Mouse (Mus musculus): ENCODE results near the gene 1700025G04Rik. TPM values are rescaled to one million over a fixed set of nuclear protein-coding genes. Genes with fewer than 3 reads are reported as not detected.

The 1700025G04Rik gene
- polyA plus RNA-seq, 1 experiment from 2014 or later: 14.1 TPM

DNA sequence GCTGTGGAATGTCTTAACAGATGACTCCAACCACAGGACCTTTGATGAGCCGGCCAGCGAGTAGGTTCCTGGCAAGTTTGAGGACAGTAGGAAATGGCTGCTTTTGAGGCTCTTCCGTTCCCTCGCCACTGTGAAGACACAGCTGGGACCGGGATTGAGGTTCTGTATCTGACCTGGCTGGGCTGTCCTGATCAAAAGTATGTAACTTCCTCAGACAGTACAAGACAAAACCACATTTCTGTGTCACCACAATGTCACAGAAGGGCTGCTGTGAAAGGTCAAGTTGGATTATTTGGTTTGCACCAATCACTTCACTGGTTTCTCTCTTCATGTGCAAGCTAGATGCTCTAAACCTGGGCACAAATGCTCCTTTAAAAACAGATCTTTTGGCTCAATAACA, 195.9 kb downstream of the 1700025G04Rik start:
- Histone ChIP-seq H3K4me2 (replicated peaks; ENCODE audit: low read depth, low read length) (no peak overlapping the region), H3K4me1 (ENCODE audit: insufficient read depth, low read depth, low read length) (peaks cover 10% of the 10 kb centered on the region; the same call in 1 of the 2 replicates), H3K4me3 (ENCODE audit: low read depth, low read length) (no peak overlapping the region), H3K36me3 (ENCODE audit: insufficient read depth, low read length) (no peaks in the 10 kb centered on the region), H3K27ac (ENCODE audit: low read length) (no peak overlapping the region), H3K27me3 (replicated peaks; ENCODE audit: insufficient read depth, low read length) (no peaks in the 10 kb centered on the region), H3K9ac (replicated peaks; ENCODE audit: low read depth) (no peak overlapping the region), H3K9me3 (ENCODE audit: low read length) (no peaks in the 10 kb centered on the region)
- DNase-seq (ENCODE audit: low spot score) (no peak), ATAC-seq (no peak)
- WGBS: 56% methylated on average over 5 of the region's 5 CpGs
- no peak for TF ChIP-seq CTCF (IDR thresholded peaks at IDR 0.05)
- TF ChIP-seq EP300 (IDR thresholded peaks at IDR 0.05): no peak

DNA sequence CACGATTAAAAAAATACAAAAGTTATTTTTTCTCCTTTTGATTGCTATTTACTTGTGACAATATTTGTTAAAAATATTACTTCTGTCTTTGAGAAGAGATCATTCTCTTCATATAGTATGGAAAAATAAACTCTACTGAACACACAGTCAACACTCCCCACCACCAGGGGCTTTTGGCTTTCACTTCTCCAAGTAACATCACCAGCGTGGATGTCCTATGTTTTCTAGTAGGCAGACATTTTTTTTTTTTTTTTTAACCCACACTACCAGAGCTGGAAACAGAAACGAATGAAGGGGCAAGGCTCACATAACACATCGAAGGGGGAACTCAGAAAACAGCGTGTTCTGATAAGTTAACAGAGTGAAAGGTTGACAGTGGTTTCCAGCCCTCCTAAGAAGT, 197.9 kb downstream of the 1700025G04Rik start:
- no peaks in the 10 kb centered on the region for H3K36me3 ChIP-seq (ENCODE audit: insufficient read depth, low read length)
- H3K4me2 ChIP-seq (replicated peaks; ENCODE audit: low read depth, low read length): no peak overlapping the region
- H3K9ac ChIP-seq (replicated peaks; ENCODE audit: low read depth): no peak overlapping the region
- DNase-seq (ENCODE audit: low spot score) (peak; percentile 33), ATAC-seq (no peak)
- no peaks in the 10 kb centered on the region for H3K9me3 ChIP-seq (ENCODE audit: low read length)
- H3K4me3 ChIP-seq (ENCODE audit: low read depth, low read length): no peak overlapping the region
- 0 out of 2 replicates have a peak overlapping the region, but pooled peaks have one; percentile 38 for H3K27ac ChIP-seq (ENCODE audit: low read length)
- H3K27me3 ChIP-seq (replicated peaks; ENCODE audit: insufficient read depth, low read length): no peaks in the 10 kb centered on the region
- 65% methylated on average over 5 of the region's 5 CpGs for WGBS
- TF ChIP-seq EP300 (IDR thresholded peaks at IDR 0.05) (no peak), CTCF (IDR thresholded peaks at IDR 0.05) (0 out of 2 replicates have a peak, but pooled peaks have one; percentile 13)
- H3K4me1 ChIP-seq (ENCODE audit: insufficient read depth, low read depth, low read length): peaks cover 10% of the 10 kb centered on the region; the same call in 1 of the 2 replicates

DNA sequence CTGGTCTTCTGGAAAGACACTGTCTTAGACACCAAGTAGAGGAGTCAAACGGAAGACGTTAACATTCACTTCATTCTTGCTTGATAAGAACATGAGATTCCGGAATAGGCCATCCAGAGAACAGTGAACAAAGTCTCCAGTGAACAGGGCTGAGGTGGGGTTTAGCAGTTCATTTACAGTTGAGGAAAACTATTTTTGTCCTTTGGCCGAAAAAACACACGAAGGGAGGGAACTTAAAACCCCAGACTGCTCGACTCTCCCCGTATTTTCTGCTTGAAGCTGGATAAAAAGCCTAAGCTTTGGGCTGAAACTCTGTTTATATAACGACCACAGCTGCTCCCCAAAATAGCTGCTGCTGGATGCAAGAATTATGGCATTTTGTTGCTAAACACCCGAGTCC, 198.7 kb downstream of the 1700025G04Rik start:
- peaks cover 10% of the 10 kb centered on the region; the same call in 1 of the 2 replicates for H3K4me1 ChIP-seq (ENCODE audit: insufficient read depth, low read depth, low read length)
- no peak overlapping the region for H3K4me3 ChIP-seq (ENCODE audit: low read depth, low read length)
- ATAC-seq (peak; percentile 52), DNase-seq (ENCODE audit: low spot score) (peak; percentile 78)
- no peaks in the 10 kb centered on the region for H3K36me3 ChIP-seq (ENCODE audit: insufficient read depth, low read length)
- peak overlapping the region; percentile 65 for H3K27ac ChIP-seq (ENCODE audit: low read length)
- no peak overlapping the region for H3K9ac ChIP-seq (replicated peaks; ENCODE audit: low read depth)
- TF ChIP-seq CTCF (IDR thresholded peaks at IDR 0.05) (no peak), EP300 (IDR thresholded peaks at IDR 0.05) (peak; percentile 38)
- 55% methylated on average over 9 of the region's 9 CpGs for WGBS
- H3K4me2 ChIP-seq (replicated peaks; ENCODE audit: low read depth, low read length): no peak overlapping the region
- no peaks in the 10 kb centered on the region for H3K9me3 ChIP-seq (ENCODE audit: low read length)
- H3K27me3 ChIP-seq (replicated peaks; ENCODE audit: insufficient read depth, low read length): no peaks in the 10 kb centered on the region

DNA sequence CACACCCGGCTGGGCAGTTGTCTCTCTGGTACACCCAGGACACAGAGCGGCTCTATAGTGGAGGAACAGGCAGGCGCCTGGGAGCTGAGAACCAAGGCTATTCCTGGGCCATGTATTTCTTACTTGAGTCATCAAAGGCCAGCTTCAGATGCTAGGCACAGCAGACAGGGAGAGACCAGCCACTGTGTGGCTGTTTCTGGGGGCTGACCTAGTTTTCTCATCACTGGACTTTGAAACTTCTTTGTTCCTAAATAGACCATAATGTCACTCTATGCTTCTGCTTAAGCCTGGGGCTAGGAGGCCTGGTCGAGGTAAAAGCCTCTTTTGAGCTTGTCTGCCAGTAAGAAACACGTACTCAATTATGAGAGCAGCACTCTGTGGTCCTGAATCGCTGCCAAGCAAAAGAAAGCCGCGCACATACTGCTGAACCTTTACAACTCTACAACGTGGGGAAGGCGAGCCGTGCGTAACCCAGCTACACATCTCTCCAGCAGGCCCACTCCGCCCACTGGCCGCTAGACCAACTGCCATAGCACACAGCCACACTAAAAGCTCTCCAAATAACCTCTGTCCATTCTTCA, 199.8 kb downstream of the 1700025G04Rik start:
- DNase-seq (ENCODE audit: low spot score) (peak; percentile 82), ATAC-seq (peak; percentile 69)
- H3K27ac ChIP-seq (ENCODE audit: low read length): peak overlapping the region; percentile 65
- peak; percentile 31; the same call in 1 of the 2 replicates for TF ChIP-seq CTCF (IDR thresholded peaks at IDR 0.05)
- TF ChIP-seq EP300 (IDR thresholded peaks at IDR 0.05): no peak
- no peaks in the 10 kb centered on the region for H3K9me3 ChIP-seq (ENCODE audit: low read length)
- WGBS: 32% methylated on average over 14 of the region's 14 CpGs
- H3K4me1 ChIP-seq (ENCODE audit: insufficient read depth, low read depth, low read length): peaks cover 10% of the 10 kb centered on the region; the same call in 1 of the 2 replicates
- H3K27me3 ChIP-seq (replicated peaks; ENCODE audit: insufficient read depth, low read length): no peaks in the 10 kb centered on the region
- H3K36me3 ChIP-seq (ENCODE audit: insufficient read depth, low read length): no peaks in the 10 kb centered on the region
- no peak overlapping the region for H3K9ac ChIP-seq (replicated peaks; ENCODE audit: low read depth)
- no peak overlapping the region for H3K4me3 ChIP-seq (ENCODE audit: low read depth, low read length)
- no peak overlapping the region for H3K4me2 ChIP-seq (replicated peaks; ENCODE audit: low read depth, low read length)

DNA sequence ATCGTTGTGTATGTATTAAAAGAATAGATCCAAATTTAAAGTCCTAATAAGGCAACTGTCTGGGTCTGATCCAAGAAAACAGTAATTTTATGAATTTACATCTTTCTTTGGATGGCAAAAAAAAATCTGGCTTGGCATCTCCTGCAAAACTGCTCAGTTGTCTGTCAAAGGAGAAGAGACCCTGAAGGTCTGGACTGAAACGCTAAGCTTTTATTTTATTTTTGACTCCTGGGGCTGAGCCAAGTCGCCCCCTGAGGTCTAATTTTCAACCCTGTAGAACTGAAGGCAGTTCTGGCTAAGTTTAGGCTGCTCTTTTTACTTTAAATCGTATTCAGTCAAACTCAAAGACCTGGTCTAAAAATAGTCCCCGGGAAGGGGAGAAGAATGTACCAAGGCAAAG, 202.3 kb downstream of the 1700025G04Rik start:
- 50% methylated on average over 5 of the region's 5 CpGs for WGBS
- H3K4me1 ChIP-seq (ENCODE audit: insufficient read depth, low read depth, low read length): peaks cover 10% of the 10 kb centered on the region; the same call in 1 of the 2 replicates

DNA sequence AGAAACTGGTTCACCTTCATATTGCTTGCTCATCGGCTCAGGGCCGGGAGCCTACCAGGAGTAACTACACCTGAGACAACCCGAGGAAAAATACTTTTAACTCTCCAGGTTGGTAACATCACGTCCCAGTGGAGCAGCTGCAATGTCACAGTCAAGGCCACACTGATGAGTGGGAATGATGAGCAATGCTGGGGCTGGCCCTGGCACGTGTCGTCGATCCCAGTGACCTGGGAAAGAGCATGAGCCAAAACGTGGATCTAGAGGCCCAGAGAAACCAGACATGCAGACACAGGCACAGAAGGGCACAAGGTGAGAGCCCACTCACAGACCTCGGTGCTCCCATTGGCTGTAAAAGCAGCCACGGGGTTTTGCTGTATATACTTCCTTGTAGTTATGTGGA, 202.8 kb downstream of the 1700025G04Rik start:
- 56% methylated on average over 10 of the region's 10 CpGs for WGBS
- TF ChIP-seq EP300 (IDR thresholded peaks at IDR 0.05) (no peak), CTCF (IDR thresholded peaks at IDR 0.05) (no peak)
- Histone ChIP-seq H3K4me1 (ENCODE audit: insufficient read depth, low read depth, low read length) (peaks cover 10% of the 10 kb centered on the region; the same call in 1 of the 2 replicates), H3K27me3 (replicated peaks; ENCODE audit: insufficient read depth, low read length) (no peaks in the 10 kb centered on the region), H3K9me3 (ENCODE audit: low read length) (no peaks in the 10 kb centered on the region), H3K9ac (replicated peaks; ENCODE audit: low read depth) (no peak overlapping the region), H3K27ac (ENCODE audit: low read length) (no peak overlapping the region), H3K4me3 (ENCODE audit: low read depth, low read length) (no peak overlapping the region), H3K36me3 (ENCODE audit: insufficient read depth, low read length) (no peaks in the 10 kb centered on the region), H3K4me2 (replicated peaks; ENCODE audit: low read depth, low read length) (no peak overlapping the region)
- DNase-seq (ENCODE audit: low spot score) (no peak), ATAC-seq (no peak)

More for the DNA sequence above, 202.3 kb downstream of the 1700025G04Rik start:
- H3K27me3 ChIP-seq (replicated peaks; ENCODE audit: insufficient read depth, low read length): no peaks in the 10 kb centered on the region
- no peaks in the 10 kb centered on the region for H3K36me3 ChIP-seq (ENCODE audit: insufficient read depth, low read length)
- no peaks in the 10 kb centered on the region for H3K9me3 ChIP-seq (ENCODE audit: low read length)
- H3K4me3 ChIP-seq (ENCODE audit: low read depth, low read length): no peak overlapping the region
- ATAC-seq (no peak), DNase-seq (ENCODE audit: low spot score) (no peak)
- no peak overlapping the region for H3K4me2 ChIP-seq (replicated peaks; ENCODE audit: low read depth, low read length)
- no peak overlapping the region for H3K9ac ChIP-seq (replicated peaks; ENCODE audit: low read depth)
- TF ChIP-seq CTCF (IDR thresholded peaks at IDR 0.05): no peak
- TF ChIP-seq EP300 (IDR thresholded peaks at IDR 0.05): no peak
- no peak overlapping the region; the same call in 1 of the 2 replicates for H3K27ac ChIP-seq (ENCODE audit: low read length)

Data from lung, postnatal 0 days (tissue).